Mouse (Mus musculus) liver, embryonic 16.5 days (tissue): ENCODE results near the gene Apba1. TPM values are rescaled to one million over a fixed set of nuclear protein-coding genes. Genes with fewer than 3 reads are reported as not detected.

Experiments
- ATAC-seq: fragments of 200-750 bp; cut with Nextera tagmentation; 2 replicates; pipeline ENCODE4 v1.8.0; 2017; ENCODE audit warnings: low read depth, mild to moderate bottlenecking, moderate number of reproducible peaks, moderate library complexity
- H3K27ac ChIP-seq: fragments of 300-500 bp; sonication (generic); 2 replicates; pipeline ENCODE4 v1.5.1; 2014; ENCODE audit warnings: mild to moderate bottlenecking, low read length
- H3K27me3 ChIP-seq: fragments of 300-500 bp; sonication (generic); 2 replicates; pipeline ENCODE4 v1.6.1; 2014; ENCODE audit warnings: low read depth, low read length, mixed read lengths; ENCODE audit not compliant: control insufficient read depth, insufficient read depth
- H3K36me3 ChIP-seq: fragments of 300-500 bp; sonication (generic); 2 replicates; pipeline ENCODE4 v1.6.1; 2014; ENCODE audit warnings: mild to moderate bottlenecking; ENCODE audit not compliant: control insufficient read depth, insufficient read depth
- H3K4me1 ChIP-seq: fragments of 300-500 bp; sonication (generic); 2 replicates; pipeline ENCODE4 v1.6.1; 2014; ENCODE audit warnings: low read depth, low read length, mixed read lengths; ENCODE audit not compliant: control insufficient read depth
- H3K4me2 ChIP-seq: fragments of 300-500 bp; sonication (generic); 2 replicates; pipeline ENCODE4 v1.6.1; 2014; ENCODE audit warnings: low read depth, low read length, mixed read lengths
- H3K4me3 ChIP-seq: fragments of 300-500 bp; sonication (generic); 2 replicates; pipeline ENCODE4 v1.5.1; 2014; ENCODE audit warnings: low read depth, mild to moderate bottlenecking, low read length
- H3K9ac ChIP-seq: fragments of 300-500 bp; sonication (generic); 2 replicates; pipeline ENCODE4 v1.6.1; 2014; ENCODE audit warnings: low read depth, low read length
- H3K9me3 ChIP-seq: fragments of 300-500 bp; sonication (generic); replicated peaks from 2 replicates; pipeline ENCODE4 v1.6.1; 2016; ENCODE audit warnings: low read length; ENCODE audit not compliant: control insufficient read depth
- whole genome bisulfite sequencing: fragments of 180-500 bp; shearing (Covaris S2); extraction: QIAGEN DNeasy Blood & Tissue Kit; methylation state at CpG from one replicate; pipeline ENCODE4 v1.1.7; 2014; ENCODE audit not compliant: insufficient replicate concordance; 5-methylcytosine and 5-hydroxymethylcytosine counted together
- polyA plus RNA-seq: library from polyadenylated mRNA; unstranded; fragments of >200 nt; fragmentation: Nextera tagmentation; extraction: Ambion mirVana; gene quantifications from 2 replicates; pipeline ENCODE4 v1.2.1, GENCODE M21; 2015

Apba1 gene
- polyA plus RNA-seq, 1 experiment from 2014 or later, result 0.04 TPM

- Histone ChIP-seq H3K36me3 (no peaks in the 10 kb centered on the region), H3K27me3 (no peaks in the 10 kb centered on the region), H3K27ac (no peak overlapping the region), H3K9ac (no peak overlapping the region), H3K4me3 (no peak overlapping the region), H3K4me1 (no peaks in the 10 kb centered on the region), H3K4me2 (no peak overlapping the region), H3K9me3 (no peaks in the 10 kb centered on the region)
- WGBS, result 54% methylated on average over 3 of the region's 3 CpGs
- no peak for ATAC-seq
These were observed 35.8 kb downstream of the Apba1 start for GRCm38 (mm10) chr19:23794491-23794890.

GRCm38 (mm10) chr19:23795156-23795555 is 36.5 kb downstream of the Apba1 start:
- Histone ChIP-seq H3K36me3 (no peaks in the 10 kb centered on the region), H3K4me3 (no peak overlapping the region), H3K9me3 (no peaks in the 10 kb centered on the region), H3K9ac (no peak overlapping the region), H3K27me3 (no peaks in the 10 kb centered on the region), H3K27ac (no peak overlapping the region), H3K4me1 (no peaks in the 10 kb centered on the region), H3K4me2 (no peak overlapping the region)
- no peak for ATAC-seq
- WGBS, result 65% methylated on average over 4 of the region's 4 CpGs

- no peaks in the 10 kb centered on the region for H3K36me3 ChIP-seq
- H3K9me3 ChIP-seq, result no peaks in the 10 kb centered on the region
- ATAC-seq, result no peak
- H3K4me2 ChIP-seq, result no peak overlapping the region
- H3K4me3 ChIP-seq, result no peak overlapping the region
- no peak overlapping the region for H3K9ac ChIP-seq
- 21% methylated on average over 1 of the region's 1 CpGs for WGBS
- H3K27me3 ChIP-seq, result no peaks in the 10 kb centered on the region
- no peak overlapping the region for H3K27ac ChIP-seq
- H3K4me1 ChIP-seq, result no peaks in the 10 kb centered on the region
These were observed 42.5 kb downstream of the Apba1 start for GRCm38 (mm10) chr19:23801174-23801573.

GRCm38 (mm10) chr19:23803221-23803870 is 44.7 kb downstream of the Apba1 start:
- H3K9me3 ChIP-seq, result no peaks in the 10 kb centered on the region
- H3K4me1 ChIP-seq, result no peaks in the 10 kb centered on the region
- no peak overlapping the region for H3K9ac ChIP-seq
- H3K27ac ChIP-seq, result no peak overlapping the region
- ATAC-seq, result no peak
- no peaks in the 10 kb centered on the region for H3K27me3 ChIP-seq
- no peaks in the 10 kb centered on the region for H3K36me3 ChIP-seq
- H3K4me2 ChIP-seq, result no peak overlapping the region
- WGBS, result 50% methylated on average over 4 of the region's 4 CpGs
- H3K4me3 ChIP-seq, result no peak overlapping the region

GRCm38 (mm10) chr19:23806796-23807195 is 48.1 kb downstream of the Apba1 start:
- Histone ChIP-seq H3K9ac (no peak overlapping the region), H3K36me3 (no peaks in the 10 kb centered on the region), H3K4me1 (no peaks in the 10 kb centered on the region), H3K27me3 (no peaks in the 10 kb centered on the region), H3K4me3 (no peak overlapping the region), H3K9me3 (no peaks in the 10 kb centered on the region), H3K27ac (no peak overlapping the region), H3K4me2 (no peak overlapping the region)
- ATAC-seq, result no peak
- WGBS, result 43% methylated on average over 6 of the region's 6 CpGs

- WGBS, result 66% methylated on average over 8 of the region's 8 CpGs
- H3K4me2 ChIP-seq, result no peak overlapping the region
- H3K4me1 ChIP-seq, result no peaks in the 10 kb centered on the region
- no peak overlapping the region for H3K27ac ChIP-seq
- no peak for ATAC-seq
- H3K9me3 ChIP-seq, result no peaks in the 10 kb centered on the region
- no peak overlapping the region for H3K9ac ChIP-seq
- H3K4me3 ChIP-seq, result no peak overlapping the region
- H3K27me3 ChIP-seq, result no peaks in the 10 kb centered on the region
- H3K36me3 ChIP-seq, result no peaks in the 10 kb centered on the region
These were observed 48.7 kb downstream of the Apba1 start for GRCm38 (mm10) chr19:23807371-23807770.

GRCm38 (mm10) chr19:23809236-23809635 is 50.5 kb downstream of the Apba1 start:
- Histone ChIP-seq H3K27me3 (no peaks in the 10 kb centered on the region), H3K36me3 (no peaks in the 10 kb centered on the region), H3K4me3 (no peak overlapping the region), H3K9me3 (no peaks in the 10 kb centered on the region), H3K9ac (no peak overlapping the region), H3K27ac (no peak overlapping the region), H3K4me2 (no peak overlapping the region), H3K4me1 (no peaks in the 10 kb centered on the region)
- WGBS, result 73% methylated on average over 1 of the region's 1 CpGs
- no peak for ATAC-seq

- WGBS, result 54% methylated on average over 5 of the region's 5 CpGs
- Histone ChIP-seq H3K4me2 (no peak overlapping the region), H3K9me3 (no peaks in the 10 kb centered on the region), H3K27ac (no peak overlapping the region), H3K27me3 (no peaks in the 10 kb centered on the region), H3K4me3 (no peak overlapping the region), H3K36me3 (no peaks in the 10 kb centered on the region), H3K4me1 (no peaks in the 10 kb centered on the region), H3K9ac (no peak overlapping the region)
- no peak for ATAC-seq
These were observed 51.8 kb downstream of the Apba1 start for GRCm38 (mm10) chr19:23810512-23810911.

- Histone ChIP-seq H3K4me1 (no peaks in the 10 kb centered on the region), H3K27ac (no peak overlapping the region), H3K4me3 (no peak overlapping the region), H3K27me3 (no peaks in the 10 kb centered on the region), H3K36me3 (no peaks in the 10 kb centered on the region), H3K4me2 (no peak overlapping the region), H3K9me3 (no peaks in the 10 kb centered on the region), H3K9ac (no peak overlapping the region)
- 64% methylated on average over 5 of the region's 5 CpGs for WGBS
- no peak for ATAC-seq
These were observed 52.3 kb downstream of the Apba1 start for GRCm38 (mm10) chr19:23810976-23811375.
